Mouse (Mus musculus) Patski (cell line): ENCODE measurements at regions not wholly inside any gene's neighbourhood (a gene's known extent, or its start where the extent isn't known, plus 50 kb on each side); places are given as distances from the start of the nearest gene placed in this dataset.

Source experiments
- ATAC-seq: fragments of 100-300 bp; one replicate; pipeline ENCODE4 v1.8.0; 2021
- CTCF ChIA-PET: fragments of 350-600 bp; sonication (Branson Sonifier 250); formaldehyde crosslinking; loops from one replicate; lab custom pipeline; 2022; ENCODE audit warnings: inconsistent platforms; lab: Charles Lee
- POLR2A ChIA-PET: fragments of 350-600 bp; sonication (Branson Sonifier 250); formaldehyde crosslinking; loops from one replicate; lab custom pipeline; 2022; ENCODE audit warnings: antibody characterized with exemption, inconsistent platforms; lab: Charles Lee
- DNase-seq: peaks from one replicate; pipeline ENCODE4 v3.0.0-alpha.2; 2011; ENCODE audit warnings: low read depth, low spot score
- H3K27me3 ChIP-seq: fragments of 371-371 bp; one replicate; pipeline ENCODE4 v1.5.1; 2021
- CTCF ChIP-seq: fragments of 100-300 bp; IDR thresholded peaks from one replicate; pipeline ENCODE4 v1.5.1; 2021
- in situ Hi-C: fragments of 300-500 bp; cut with MboI; formaldehyde crosslinking; loops from 3 replicates; pipeline ENCODE4 v1.11.1; 2018; ENCODE audit warnings: low pct_unique_long_range_greater_than_20kb, mixed read lengths

GRCm38 (mm10) chr7:54068271-54068851 is 766.9 kb upstream of the Luzp2 start:
- ChIA-PET POLR2A (no interaction called here), CTCF (no interaction called here)
- in situ Hi-C loops = no loop called here
- peaks cover 4% of the 10 kb centered on the region for H3K27me3 ChIP-seq
- DNase-seq (no peak), ATAC-seq (no peak)
- no peak for TF ChIP-seq CTCF

DNA sequence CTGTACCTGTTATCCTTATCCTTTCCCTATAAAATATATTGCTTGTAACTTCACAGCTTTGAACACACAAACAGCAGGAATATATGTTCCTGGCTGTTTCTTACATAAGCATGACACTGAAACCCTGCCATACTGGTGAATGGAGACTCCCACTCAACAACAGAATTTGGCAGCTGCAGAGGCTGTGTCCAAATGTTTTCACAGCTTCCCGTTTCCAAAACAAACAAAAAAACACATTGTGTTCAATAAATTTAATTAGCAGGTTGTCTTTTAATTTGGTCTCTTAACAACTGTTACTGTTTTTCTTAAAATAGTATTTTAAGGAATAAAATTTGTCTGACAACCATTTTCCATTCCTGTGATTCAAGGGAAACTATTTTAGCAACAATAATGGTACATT is 718.3 kb upstream of the Luzp2 start:
- no peak for ATAC-seq
- in situ Hi-C loops = no loop called here
- no peaks in the 10 kb centered on the region for H3K27me3 ChIP-seq
- DNase-seq = no peak
- CTCF ChIA-PET = no interaction called here
- no peak for TF ChIP-seq CTCF
- POLR2A ChIA-PET = no interaction called here

DNA sequence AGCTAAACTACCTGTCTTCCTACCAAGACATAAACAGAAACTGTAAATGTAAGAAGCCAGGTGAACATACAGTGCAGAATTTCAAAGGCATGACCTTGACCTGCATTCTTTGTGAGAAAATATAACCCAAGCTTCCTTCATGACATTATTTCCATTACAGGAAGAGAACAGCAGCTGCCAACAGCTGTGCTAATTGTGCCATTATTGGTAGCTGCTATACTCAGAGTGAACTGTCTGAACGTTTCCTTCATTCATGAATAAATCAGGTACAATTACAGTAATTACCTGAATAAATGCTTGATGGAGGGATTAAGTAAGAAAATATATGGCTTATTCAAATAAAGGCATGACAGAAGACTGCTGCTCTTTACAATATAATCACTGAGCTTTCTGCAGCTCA is 696.3 kb upstream of the Luzp2 start:
- POLR2A ChIA-PET = no interaction called here
- in situ Hi-C loops = no loop called here
- CTCF ChIA-PET = interaction anchor here (1.5 kb wide), 1 partner anchor 17 kb away, joined by 4 read pairs; no protein-coding TSS in a partner anchor
- no peak for ATAC-seq
- H3K27me3 ChIP-seq = no peaks in the 10 kb centered on the region
- no peak for DNase-seq
- no peak for TF ChIP-seq CTCF

DNA sequence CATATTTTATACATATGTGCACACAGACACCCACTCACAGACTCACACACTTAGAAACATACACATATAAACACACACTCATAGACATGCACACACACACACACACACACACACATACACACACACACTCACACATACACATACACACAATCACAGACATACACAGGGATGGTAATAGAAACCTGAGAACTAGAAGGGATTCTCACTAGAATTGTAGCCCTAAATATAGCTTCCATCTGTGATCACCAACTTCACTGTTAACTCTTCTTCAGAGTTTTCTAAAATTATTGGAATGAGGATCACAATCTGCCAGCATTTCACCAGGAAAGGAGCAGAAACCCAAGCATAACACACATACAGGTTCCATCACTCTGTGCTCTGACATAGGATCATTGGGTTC is 684.4 kb upstream of the Luzp2 start:
- no peak for TF ChIP-seq CTCF
- DNase-seq = no peak
- POLR2A ChIA-PET = no interaction called here
- CTCF ChIA-PET = no interaction called here
- H3K27me3 ChIP-seq = no peaks in the 10 kb centered on the region
- in situ Hi-C loops = no loop called here
- no peak for ATAC-seq

- POLR2A ChIA-PET = no interaction called here
- CTCF ChIA-PET = no interaction called here
- no peaks in the 10 kb centered on the region for H3K27me3 ChIP-seq
- no peak for DNase-seq
- in situ Hi-C loops = no loop called here
- no peak for TF ChIP-seq CTCF
- ATAC-seq = no peak
These were observed 635.3 kb upstream of the Luzp2 start for GRCm38 (mm10) chr7:54200001-54200400.
